Mouse (Mus musculus) MEL (cell line): ENCODE results near the gene Erg. TPM values are rescaled to one million over a fixed set of nuclear protein-coding genes. Genes with fewer than 3 reads are reported as not detected.

Source experiments
- DNase-seq: peaks from one replicate; pipeline ENCODE4 v3.0.0; 2011; ENCODE audit warnings: low read depth, low spot score
- H3K27ac ChIP-seq: 2 replicates; pipeline ENCODE4 v1.5.1; 2012; ENCODE audit warnings: low read depth, mild to moderate bottlenecking, control low read depth, low read length, moderate library complexity; ENCODE audit not compliant: control insufficient read depth
- H3K27me3 ChIP-seq, 2 experiments: fragments of 150-350 bp in 1 of 2; sonication (generic) in 1 of 2; 2 replicates each; pipeline ENCODE4 v1.6.1; 2012; ENCODE audit warnings: low read length in 2 of 2, mild to moderate bottlenecking in 2 of 2, improper control_type of control experiment in 1 of 2, moderate library complexity in 1 of 2; ENCODE audit not compliant: insufficient read depth in 2 of 2, control insufficient read depth in 1 of 2
- H3K36me3 ChIP-seq, 2 experiments: 2 replicates each; pipeline ENCODE4 v1.6.1; 2012 to 2014; ENCODE audit warnings: low read length in 2 of 2, improper control_type of control experiment in 1 of 2, inconsistent platforms in 1 of 2, mild to moderate bottlenecking in 1 of 2; ENCODE audit not compliant: insufficient read depth in 2 of 2, control insufficient read depth in 1 of 2
- H3K4me1 ChIP-seq, 2 experiments: fragments of 150-350 bp in 1 of 2; sonication (generic) in 1 of 2; 2 replicates each; pipeline ENCODE4 v1.6.1; 2012; ENCODE audit warnings: low read length in 2 of 2, improper control_type of control experiment in 1 of 2, mild to moderate bottlenecking in 1 of 2; ENCODE audit not compliant: insufficient read depth in 2 of 2, control insufficient read depth in 1 of 2
- H3K4me3 ChIP-seq, 2 experiments: fragments of 150-350 bp in 1 of 2; sonication (generic) in 1 of 2; 2 replicates each; pipeline ENCODE4 v1.5.1; 2012; ENCODE audit warnings: low read depth in 2 of 2, low read length in 2 of 2, mild to moderate bottlenecking in 2 of 2, moderate library complexity in 2 of 2, control low read depth in 1 of 2, improper control_type of control experiment in 1 of 2; ENCODE audit not compliant: control insufficient read depth in 1 of 2, insufficient read depth in 1 of 2
- H3K79me2 ChIP-seq: 2 replicates; pipeline ENCODE4 v1.6.1; 2012; ENCODE audit warnings: mild to moderate bottlenecking, low read length, moderate library complexity; ENCODE audit not compliant: control insufficient read depth, poor library complexity, insufficient read depth
- H3K9ac ChIP-seq: 2 replicates; pipeline ENCODE4 v1.6.1; 2012; ENCODE audit warnings: low read depth, mild to moderate bottlenecking, control low read depth, low read length, moderate library complexity; ENCODE audit not compliant: control insufficient read depth, poor library complexity, severe bottlenecking
- H3K9me3 ChIP-seq: fragments of 150-350 bp; sonication (generic); replicated peaks from 2 replicates; pipeline ENCODE4 v1.6.1; 2012; ENCODE audit warnings: mild to moderate bottlenecking, low read length, improper control_type of control experiment, moderate library complexity; ENCODE audit not compliant: insufficient read depth
- BHLHE40 ChIP-seq: IDR thresholded peaks from 2 replicates; pipeline ENCODE4 v1.6.1; 2012; ENCODE audit warnings: low read depth, mild to moderate bottlenecking, inconsistent platforms, low read length, improper control_type of control experiment, borderline replicate concordance
- CTCF ChIP-seq, 3 experiments: IDR thresholded peaks in 2 of 3; conservative IDR thresholded peaks in 1 of 3; 2 replicates each; pipeline ENCODE4 v1.5.1; 2011 to 2012; ENCODE audit warnings: low read length in 3 of 3, low read depth in 2 of 3, mild to moderate bottlenecking in 2 of 3, improper control_type of control experiment in 1 of 3, inconsistent platforms in 1 of 3, mixed read lengths in 1 of 3, moderate library complexity in 1 of 3; ENCODE audit not compliant: control insufficient read depth in 1 of 3, insufficient read depth in 1 of 3, poor library complexity in 1 of 3, severe bottlenecking in 1 of 3
- E2F4 ChIP-seq: IDR thresholded peaks from 2 replicates; pipeline ENCODE4 v1.6.1; 2011; ENCODE audit warnings: low read depth, low read length, improper control_type of control experiment, borderline replicate concordance
- ELF1 ChIP-seq: IDR thresholded peaks from 2 replicates; pipeline ENCODE4 v1.6.1; 2014; ENCODE audit warnings: low read depth, mild to moderate bottlenecking, inconsistent platforms, low read length, improper control_type of control experiment, moderate library complexity
- EP300 ChIP-seq, 2 experiments: IDR thresholded peaks; 2 replicates each; pipeline ENCODE4 v1.6.1; 2011; ENCODE audit warnings: improper control_type of control experiment in 2 of 2, low read length in 2 of 2, low read depth in 1 of 2, mild to moderate bottlenecking in 1 of 2
- ETS1 ChIP-seq: IDR thresholded peaks from 2 replicates; pipeline ENCODE4 v1.6.1; 2012; ENCODE audit warnings: low read depth, mild to moderate bottlenecking, inconsistent platforms, low read length, improper control_type of control experiment, moderate library complexity
- GATA1 ChIP-seq: IDR thresholded peaks from 2 replicates; pipeline ENCODE4 v1.6.1; 2011; ENCODE audit warnings: low read depth, low read length, improper control_type of control experiment
- HCFC1 ChIP-seq: IDR thresholded peaks from 2 replicates; pipeline ENCODE4 v1.6.1; 2012; ENCODE audit warnings: low read depth, mild to moderate bottlenecking, inconsistent platforms, low read length, improper control_type of control experiment, moderate library complexity
- JUND ChIP-seq: IDR thresholded peaks from 2 replicates; pipeline ENCODE4 v1.6.1; 2011; ENCODE audit warnings: low read depth, mild to moderate bottlenecking, improper control_type of control experiment, low read length
- MAX ChIP-seq: IDR thresholded peaks from 2 replicates; pipeline ENCODE4 v1.6.1; 2011; ENCODE audit warnings: low read length, improper control_type of control experiment
- MAZ ChIP-seq: IDR thresholded peaks from 2 replicates; pipeline ENCODE4 v1.6.1; 2012; ENCODE audit warnings: low read depth, mild to moderate bottlenecking, inconsistent platforms, low read length, improper control_type of control experiment
- MEF2A ChIP-seq: IDR thresholded peaks from 2 replicates; pipeline ENCODE4 v1.6.1; 2014; ENCODE audit warnings: low read depth, mild to moderate bottlenecking, inconsistent platforms, low read length, improper control_type of control experiment; ENCODE audit not compliant: poor library complexity, insufficient replicate concordance, severe bottlenecking; ENCODE audit errors: extremely low read depth
- MXI1 ChIP-seq: IDR thresholded peaks from 2 replicates; pipeline ENCODE4 v1.6.1; 2011; ENCODE audit warnings: mild to moderate bottlenecking, low read depth, low read length, improper control_type of control experiment
- POLR2A ChIP-seq, 2 experiments: IDR thresholded peaks; 2 replicates each; pipeline ENCODE4 v1.6.1; 2011 to 2012; ENCODE audit warnings: low read length in 2 of 2, mild to moderate bottlenecking in 2 of 2, control low read depth in 1 of 2, improper control_type of control experiment in 1 of 2, low read depth in 1 of 2, moderate library complexity in 1 of 2; ENCODE audit not compliant: control insufficient read depth in 1 of 2, insufficient read depth in 1 of 2, poor library complexity in 1 of 2
- POLR2AphosphoS2 ChIP-seq: IDR thresholded peaks from 2 replicates; pipeline ENCODE4 v1.6.1; 2011; ENCODE audit warnings: low read length, improper control_type of control experiment
- POLR2AphosphoS5 ChIP-seq: IDR thresholded peaks from 2 replicates; pipeline ENCODE4 v1.6.1; 2012; ENCODE audit warnings: low read depth, borderline replicate concordance, mild to moderate bottlenecking, inconsistent platforms, low read length, moderate library complexity, mixed read lengths
- RCOR1 ChIP-seq: IDR thresholded peaks from 2 replicates; pipeline ENCODE4 v1.6.1; 2012; ENCODE audit warnings: low read depth, mild to moderate bottlenecking, inconsistent platforms, low read length, improper control_type of control experiment
- SIN3A ChIP-seq: IDR thresholded peaks from 2 replicates; pipeline ENCODE4 v1.6.1; 2012; ENCODE audit warnings: low read length, improper control_type of control experiment, inconsistent platforms
- SMC3 ChIP-seq: IDR thresholded peaks from 2 replicates; pipeline ENCODE4 v1.6.1; 2011; ENCODE audit warnings: low read depth, low read length, improper control_type of control experiment
- TAL1 ChIP-seq: IDR thresholded peaks from 2 replicates; pipeline ENCODE4 v1.6.1; 2012; ENCODE audit warnings: mild to moderate bottlenecking, inconsistent platforms, low read length, moderate library complexity, mixed read lengths
- TCF12 ChIP-seq: IDR thresholded peaks from 2 replicates; pipeline ENCODE4 v1.6.1; 2014; ENCODE audit warnings: low read depth, mild to moderate bottlenecking, inconsistent platforms, low read length, improper control_type of control experiment, moderate library complexity
- UBTF ChIP-seq: IDR thresholded peaks from 2 replicates; pipeline ENCODE4 v1.6.1; 2012; ENCODE audit warnings: low read depth, mild to moderate bottlenecking, inconsistent platforms, low read length, improper control_type of control experiment, moderate library complexity, borderline replicate concordance; ENCODE audit not compliant: insufficient read depth
- USF1 ChIP-seq: IDR thresholded peaks from 2 replicates; pipeline ENCODE4 v1.6.1; 2014; ENCODE audit warnings: low read depth, mild to moderate bottlenecking, inconsistent platforms, low read length, improper control_type of control experiment, moderate library complexity
- USF2 ChIP-seq, 2 experiments: IDR thresholded peaks; 2 replicates each; pipeline ENCODE4 v1.6.1; 2011 to 2012; ENCODE audit warnings: improper control_type of control experiment in 2 of 2, low read length in 2 of 2, borderline replicate concordance in 1 of 2, inconsistent platforms in 1 of 2, low read depth in 1 of 2, mild to moderate bottlenecking in 1 of 2; ENCODE audit not compliant: insufficient read depth in 1 of 2
- ZKSCAN1 ChIP-seq: IDR thresholded peaks from 2 replicates; pipeline ENCODE4 v1.6.1; 2012; ENCODE audit warnings: low read depth, mild to moderate bottlenecking, inconsistent platforms, low read length, improper control_type of control experiment, moderate library complexity
- ZMIZ1 ChIP-seq: IDR thresholded peaks from 2 replicates; pipeline ENCODE4 v1.6.1; 2012; ENCODE audit warnings: low read depth, mild to moderate bottlenecking, inconsistent platforms, low read length, improper control_type of control experiment, moderate library complexity
- ZNF384 ChIP-seq: IDR thresholded peaks from 2 replicates; pipeline ENCODE4 v1.6.1; 2012; ENCODE audit warnings: low read depth, mild to moderate bottlenecking, inconsistent platforms, low read length, improper control_type of control experiment
- polyA plus RNA-seq, 2 experiments: library from polyadenylated mRNA; stranded (reverse) in 1 of 2; unstranded in 1 of 2; fragments of >175 nt in 1 of 2; fragments of >200 nt in 1 of 2; gene quantifications; 2 replicates each; pipeline versions ENCODE4 v1.2.1 to v1.2.4; 2012; ENCODE audit warnings: low replicate concordance in 2 of 2, low read depth in 1 of 2; ENCODE audit not compliant: insufficient read length in 2 of 2, insufficient read depth in 1 of 2, missing spikeins in 1 of 2
- total RNA-seq: library from RNA; depleted of rRNA; stranded (reverse); fragments of 300-350 nt; gene quantifications from 2 replicates; pipeline ENCODE4 v1.2.3, GENCODE M21; 2012

The Erg gene
- total and polyA plus RNA-seq, 3 experiments: 0.11 to 0.27 TPM; not detected in 1

- H3K4me1 ChIP-seq: peaks cover 27 to 47% of the 10 kb centered on the region in 2 experiments
- peak; percentile 47 for DNase-seq
Measured at GRCm38 (mm10) chr16:95442023-95442422, 144.4 kb downstream of the Erg start.

DNA sequence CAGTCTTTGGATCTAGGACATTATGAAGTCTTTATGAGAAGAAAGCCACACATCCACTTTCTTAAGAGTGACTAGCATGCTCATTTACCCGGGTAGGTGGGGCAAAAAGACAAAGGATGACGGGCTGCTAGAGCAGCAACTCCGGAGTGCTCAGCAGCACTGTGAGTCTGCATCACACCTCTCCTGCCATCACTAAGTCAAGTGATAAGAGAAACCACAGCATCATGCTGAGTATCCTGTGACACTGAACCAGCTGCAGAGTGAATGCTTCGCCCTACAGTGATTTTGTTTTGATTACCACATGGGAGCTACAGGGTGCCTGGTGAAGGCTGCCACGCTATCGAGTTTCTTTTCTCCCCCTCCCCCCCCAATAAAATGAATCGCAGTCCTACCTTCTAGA lies 145.2 kb downstream of the Erg start:
- peak; percentile 67 for DNase-seq
- Histone ChIP-seq H3K4me1 (peaks cover 35 to 54% of the 10 kb centered on the region in 2 experiments), H3K27ac (peak overlapping the region; percentile 95), H3K36me3 (peaks cover 0 to 51% of the 10 kb centered on the region in 2 experiments; a peak in 2 of 4 replicates), H3K9me3 (no peaks in the 10 kb centered on the region), H3K9ac (no peak overlapping the region; the same call in 1 of the 2 replicates), H3K79me2 (no peaks in the 10 kb centered on the region; the same call in 1 of the 2 replicates), H3K4me3 (no peak overlapping the region), H3K27me3 (no peaks in the 10 kb centered on the region)
- TF ChIP-seq USF1: 0 out of 2 replicates have a peak, but pooled peaks have one; percentile 6
- peak; percentile 81 for TF ChIP-seq TCF12
- TF ChIP-seq ZNF384: no peak
- peak; percentile 63; the same call in 1 of the 2 replicates for TF ChIP-seq MAX
- TF ChIP-seq ZMIZ1: no peak
- 0 out of 2 replicates have a peak, but pooled peaks have one; percentile 15 for TF ChIP-seq MEF2A
- no peak for TF ChIP-seq ZKSCAN1
- TF ChIP-seq ETS1: peak; percentile 89
- no peak for TF ChIP-seq POLR2A (IDR thresholded peaks at IDR 0.05; ENCODE audit: control insufficient read depth in 1 of 2, insufficient read depth in 1 of 2, low read depth in 1 of 2, low read length in 2 of 2, poor library complexity in 1 of 2)
- peak in 1 of 2 experiments; percentile 79; a peak in 2 of 4 replicates for TF ChIP-seq EP300 (IDR thresholded peaks at IDR 0.05; ENCODE audit: low read depth in 1 of 2, low read length in 2 of 2)
- TF ChIP-seq TAL1: peak; percentile 67
- TF ChIP-seq MXI1: no peak
- no peak for TF ChIP-seq POLR2AphosphoS2
- TF ChIP-seq POLR2AphosphoS5: no peak
- TF ChIP-seq SIN3A: peak; percentile 55
- TF ChIP-seq HCFC1: no peak
- peak; percentile 99 for TF ChIP-seq RCOR1
- no peak for TF ChIP-seq JUND
- TF ChIP-seq ELF1: no peak
- peak; percentile 74 for TF ChIP-seq GATA1
- TF ChIP-seq CTCF (IDR thresholded peaks at IDR 0.05 in 2 of 3, conservative IDR thresholded peaks at IDR 0.05 in 1 of 3; ENCODE audit: control insufficient read depth in 1 of 3, insufficient read depth in 1 of 3, low read depth in 2 of 3, low read length in 3 of 3, poor library complexity in 1 of 3, severe bottlenecking in 1 of 3): no peak
- no peak for TF ChIP-seq UBTF
- no peak for TF ChIP-seq E2F4
- no peak for TF ChIP-seq USF2 (IDR thresholded peaks at IDR 0.05; ENCODE audit: borderline replicate concordance in 1 of 2, insufficient read depth in 1 of 2, low read depth in 1 of 2, low read length in 2 of 2)
- peak; percentile 78 for TF ChIP-seq BHLHE40
- no peak for TF ChIP-seq MAZ
- no peak for TF ChIP-seq SMC3

More at GRCm38 (mm10) chr16:95442023-95442422, 144.4 kb downstream of the Erg start:
- Histone ChIP-seq H3K9ac (no peak overlapping the region), H3K9me3 (no peaks in the 10 kb centered on the region), H3K27ac (no peak overlapping the region), H3K4me3 (no peak overlapping the region), H3K79me2 (no peaks in the 10 kb centered on the region), H3K27me3 (no peaks in the 10 kb centered on the region), H3K36me3 (peaks cover 0 to 44% of the 10 kb centered on the region in 2 experiments; a peak in 2 of 4 replicates)
- TF ChIP-seq TCF12: no peak
- TF ChIP-seq USF1: peak; percentile 86
- TF ChIP-seq ETS1: peak; percentile 9; the same call in 1 of the 2 replicates
